Mouse (Mus musculus) left cerebral cortex, adult 8-10 months (tissue): ENCODE measurements around the gene Unc45b. TPM values are rescaled to one million over a fixed set of nuclear protein-coding genes. Genes with fewer than 3 reads are reported as not detected.
"Not testable (repeated sequence)": the region's sequence is repeated elsewhere in the genome, so short reads cannot be mapped to it uniquely, and the experiment has no call there.

Source experiments
- DNase-seq, 2 experiments: peaks; one replicate each; pipeline ENCODE4 v3.0.0; 2022; ENCODE audit warnings: low spot score in 2 of 2
- total RNA-seq, 4 experiments: library from RNA; stranded (reverse); gene quantifications; 2 replicates each; pipeline ENCODE4 v1.2.4; 2022

Gene Unc45b
- total RNA-seq, 4 experiments from 2014 or later: 0.75 to 3.4 (median 1.8) TPM

GRCm38 (mm10) chr11:82945636-82946035 is 35.3 kb downstream of the Unc45b start:
- no peak for DNase-seq

GRCm38 (mm10) chr11:82947457-82947856 is 37.1 kb downstream of the Unc45b start:
- no peak for DNase-seq

- no peak for DNase-seq
Measured at GRCm38 (mm10) chr11:82949036-82949435, 38.7 kb downstream of the Unc45b start.

GRCm38 (mm10) chr11:82950736-82951481 is 40.6 kb downstream of the Unc45b start, which contains the start of gene Slfn5:
TSS of gene Slfn5 (plus strand) at chr11:82951349.
- no peak for DNase-seq

GRCm38 (mm10) chr11:82951865-82952611 is 41.7 kb downstream of the Unc45b start:
- no peak for DNase-seq

- no peak for DNase-seq
Measured at GRCm38 (mm10) chr11:82952612-82953542, 42.5 kb downstream of the Unc45b start.

- DNase-seq: no peak
Measured at GRCm38 (mm10) chr11:82954631-82955030, 44.3 kb downstream of the Unc45b start.

- no peak for DNase-seq
Measured at GRCm38 (mm10) chr11:82956925-82957324, 46.6 kb downstream of the Unc45b start.

- DNase-seq: no peak
Measured at GRCm38 (mm10) chr11:82959613-82960012, 49.3 kb downstream of the Unc45b start.

GRCm38 (mm10) chr11:82961743-82962142 is 51.4 kb downstream of the Unc45b start:
- DNase-seq: no peak

- DNase-seq: no peak
Measured at GRCm38 (mm10) chr11:82962215-82962614, 51.9 kb downstream of the Unc45b start.

- DNase-seq: no peak
Measured at GRCm38 (mm10) chr11:82970712-82971589, 60.6 kb downstream of the Unc45b start.

- no peak for DNase-seq
Measured at GRCm38 (mm10) chr11:82971590-82971974, 61.2 kb downstream of the Unc45b start.

- no peak for DNase-seq
Measured at GRCm38 (mm10) chr11:82973916-82974315, 63.6 kb downstream of the Unc45b start.

- DNase-seq: not testable (repeated sequence)
Measured at GRCm38 (mm10) chr11:82982409-82982808, 72.1 kb downstream of the Unc45b start.

GRCm38 (mm10) chr11:82983193-82983592 is 72.8 kb downstream of the Unc45b start:
- DNase-seq: no peak

- DNase-seq: no peak
Measured at GRCm38 (mm10) chr11:82987621-82988020, 77.3 kb downstream of the Unc45b start.

- DNase-seq: no peak
Measured at GRCm38 (mm10) chr11:82989357-82989756, 79.0 kb downstream of the Unc45b start.

GRCm38 (mm10) chr11:82990612-82991385 is 80.4 kb downstream of the Unc45b start:
- not testable (repeated sequence) for DNase-seq
